Mouse (Mus musculus): ENCODE data around the gene Parp14.

Parp14 gene

GRCm38 (mm10) chr16:35871048-35871851 lies at the start of gene Parp14:
Gene Parp14 (minus strand): TSS chr16:35871544.
- TF ChIP-seq GATA4 (IDR thresholded peaks at IDR 0.05; ENCODE audit: insufficient replicate concordance, low read length), result no peak

GRCm38 (mm10) chr16:35918721-35919543 lies 47.6 kb upstream of the Parp14 start:
- no peak for TF ChIP-seq GATA4 (IDR thresholded peaks at IDR 0.05; ENCODE audit: insufficient replicate concordance, low read length)

DNA sequence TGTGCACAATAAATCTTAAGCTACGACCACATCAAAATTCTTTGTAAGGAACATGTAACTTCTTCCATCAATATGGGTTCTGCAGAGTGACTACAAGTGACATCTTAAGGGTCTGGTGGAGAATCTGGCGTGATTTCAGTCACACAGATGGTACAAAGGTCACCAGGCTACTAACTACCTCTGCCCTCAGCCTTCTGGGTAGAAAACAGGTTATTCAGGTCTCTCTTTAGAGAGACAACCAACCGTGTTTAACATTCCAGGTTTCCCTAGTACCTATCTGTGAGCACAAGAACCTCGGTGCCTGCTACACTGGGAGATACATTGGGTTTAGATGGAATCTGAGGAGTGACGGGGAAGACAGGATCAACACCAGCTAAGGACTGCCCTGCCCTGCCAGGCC lies 43.0 kb upstream of the Parp14 start:
- TF ChIP-seq GATA4 (IDR thresholded peaks at IDR 0.05; ENCODE audit: insufficient replicate concordance, low read length), result no peak

GRCm38 (mm10) chr16:35913526-35913925 lies 42.2 kb upstream of the Parp14 start:
- no peak for TF ChIP-seq GATA4 (IDR thresholded peaks at IDR 0.05; ENCODE audit: insufficient replicate concordance, low read length)

GRCm38 (mm10) chr16:35911449-35911848 lies 40.1 kb upstream of the Parp14 start:
- no peak for TF ChIP-seq GATA4 (IDR thresholded peaks at IDR 0.05; ENCODE audit: insufficient replicate concordance, low read length)

DNA sequence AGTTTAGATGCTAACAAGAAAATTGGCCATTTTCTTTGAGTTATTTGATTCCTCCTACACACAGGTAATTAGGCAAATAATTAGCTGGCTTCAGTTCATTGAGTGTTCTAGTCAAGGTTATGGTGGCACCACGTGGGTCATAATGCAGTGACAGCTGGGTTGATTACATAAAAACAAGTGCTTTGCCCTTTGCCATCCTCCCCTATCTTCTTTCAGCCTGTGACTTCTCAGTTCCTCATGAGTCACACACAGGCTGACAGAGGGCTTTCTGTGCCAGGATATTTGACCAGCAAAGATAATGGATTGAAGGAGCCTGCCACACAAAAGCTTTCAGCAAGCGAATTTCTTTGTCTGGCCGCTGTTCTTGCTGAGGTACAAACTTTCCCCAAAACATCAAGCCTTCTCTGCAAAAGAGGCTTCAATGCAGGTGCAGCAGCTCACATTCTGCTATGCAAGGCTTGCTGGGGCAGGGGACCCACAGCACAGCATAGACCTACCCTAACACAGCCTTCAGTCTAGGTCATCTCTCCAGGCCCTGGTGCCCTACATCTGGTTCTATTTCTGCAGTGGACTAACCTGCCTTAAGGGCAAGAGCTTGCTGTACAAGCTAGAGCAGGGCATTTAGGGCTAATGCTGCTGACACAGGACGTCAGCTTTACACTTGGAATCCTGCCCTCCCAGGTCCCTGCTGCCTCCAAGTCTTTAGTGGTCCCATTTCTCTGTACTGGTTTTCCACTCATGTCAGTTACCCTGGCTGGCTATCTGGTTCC lies 36.3 kb upstream of the Parp14 start:
- no peak; the same call in 1 of the 2 replicates for TF ChIP-seq GATA4 (IDR thresholded peaks at IDR 0.05; ENCODE audit: insufficient replicate concordance, low read length)

DNA sequence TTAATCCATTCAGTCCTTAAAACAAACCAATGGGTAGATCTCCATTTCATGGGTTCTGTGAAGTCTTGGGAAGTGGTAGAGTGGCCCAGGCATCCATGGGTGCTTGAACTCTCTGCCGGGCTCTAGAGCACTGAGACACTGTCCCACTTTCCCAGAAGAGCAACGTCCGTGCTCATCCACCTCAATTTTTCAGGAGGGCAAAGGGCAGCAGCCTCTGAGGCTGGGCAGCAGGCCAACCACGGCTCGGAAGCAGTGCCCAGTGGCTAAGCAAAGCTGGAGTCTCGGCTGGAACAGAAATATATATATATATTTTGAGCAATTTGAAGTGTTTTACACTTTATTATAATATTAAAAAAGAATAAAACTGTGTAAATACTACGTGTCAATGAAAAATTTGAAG lies 35.5 kb upstream of the Parp14 start:
- no peak for TF ChIP-seq GATA4 (IDR thresholded peaks at IDR 0.05; ENCODE audit: insufficient replicate concordance, low read length)

DNA sequence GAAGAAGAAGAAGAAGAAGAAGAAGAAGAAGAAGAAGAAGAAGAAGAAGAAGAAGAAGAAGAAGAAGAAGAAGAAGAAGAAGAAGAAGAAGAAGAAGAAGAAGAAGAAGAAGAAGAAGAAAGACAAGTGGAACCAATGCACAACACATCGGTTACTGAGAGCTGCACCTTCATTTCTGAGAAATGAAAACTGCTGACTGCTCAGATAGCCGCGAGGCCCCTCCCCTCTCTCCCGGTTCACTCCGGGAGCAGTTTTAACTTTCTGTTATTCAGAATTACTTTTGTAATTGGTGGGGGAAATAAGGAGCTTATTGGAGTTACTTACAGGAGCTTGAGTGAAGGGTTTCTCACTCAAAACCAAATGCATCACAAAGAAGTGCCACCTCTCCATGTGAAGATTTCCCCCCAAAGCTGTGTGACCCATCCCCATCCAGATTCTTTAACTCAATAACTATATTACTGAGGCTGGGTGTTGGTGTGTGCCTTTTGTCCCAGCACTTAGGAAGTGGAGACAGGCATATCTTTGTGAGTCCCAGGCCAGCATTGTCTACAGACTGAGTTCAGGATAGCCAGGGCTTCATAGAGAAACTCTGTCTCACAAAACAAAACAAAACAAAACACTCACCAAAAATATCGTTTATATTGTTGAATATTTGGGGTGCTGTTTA lies 34.6 kb upstream of the Parp14 start:
- no peak for TF ChIP-seq GATA4 (IDR thresholded peaks at IDR 0.05; ENCODE audit: insufficient replicate concordance, low read length)

- no peak for TF ChIP-seq GATA4 (IDR thresholded peaks at IDR 0.05; ENCODE audit: insufficient replicate concordance, low read length)
These were observed 34.0 kb upstream of the Parp14 start for GRCm38 (mm10) chr16:35905355-35905754.

- TF ChIP-seq GATA4 (IDR thresholded peaks at IDR 0.05; ENCODE audit: insufficient replicate concordance, low read length), result no peak
These were observed 32.9 kb upstream of the Parp14 start for GRCm38 (mm10) chr16:35904121-35904736.

DNA sequence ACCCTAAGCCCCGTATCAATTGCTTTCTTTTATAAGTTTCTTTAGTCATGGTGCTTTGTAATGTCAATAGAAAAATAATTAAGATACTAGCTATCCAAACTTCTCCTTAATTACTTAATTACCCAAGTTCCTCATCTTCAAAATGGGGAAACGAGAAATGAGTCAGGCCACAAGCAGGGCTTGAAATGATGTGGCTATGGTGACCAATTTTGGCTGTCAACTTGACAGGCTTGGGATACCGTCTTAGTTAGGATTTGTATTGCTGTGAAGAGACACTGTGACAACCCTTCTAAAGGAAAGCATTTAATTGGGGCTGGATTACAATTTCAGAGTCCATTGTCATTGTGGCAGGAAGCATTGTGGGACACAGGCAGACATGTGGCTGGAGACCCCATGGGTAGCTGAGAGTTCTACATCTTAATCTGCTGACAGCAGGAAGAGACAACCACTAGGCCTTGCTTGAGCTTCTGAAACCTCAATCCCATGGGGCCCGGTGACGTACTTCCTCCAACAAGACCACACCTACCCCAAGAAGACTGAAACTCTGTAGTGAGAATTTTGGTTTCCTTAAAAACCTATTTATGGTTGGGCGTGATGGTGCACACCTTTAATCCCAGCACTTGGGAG lies 31.8 kb upstream of the Parp14 start:
- TF ChIP-seq GATA4 (IDR thresholded peaks at IDR 0.05; ENCODE audit: insufficient replicate concordance, low read length), result no peak

DNA sequence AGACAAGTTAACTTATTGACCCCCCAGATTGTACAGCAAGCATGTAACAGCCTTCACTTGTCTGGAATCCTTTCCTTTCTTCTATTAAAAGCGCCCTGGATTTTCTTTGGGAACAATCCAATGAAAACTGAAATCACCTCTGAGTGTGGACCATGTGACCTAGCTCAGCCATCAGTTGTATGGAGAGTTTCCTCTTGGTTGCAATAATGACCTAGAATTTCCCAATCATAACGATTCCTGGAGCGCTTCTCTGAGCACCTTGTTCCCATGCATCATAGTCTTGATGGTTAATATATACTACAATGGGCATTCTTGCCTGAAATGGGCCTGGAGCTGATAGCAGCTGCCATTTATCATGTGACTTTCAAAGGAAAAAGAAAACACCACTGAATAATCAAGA lies 29.2 kb upstream of the Parp14 start:
- no peak for TF ChIP-seq GATA4 (IDR thresholded peaks at IDR 0.05; ENCODE audit: insufficient replicate concordance, low read length)

- no peak for TF ChIP-seq GATA4 (IDR thresholded peaks at IDR 0.05; ENCODE audit: insufficient replicate concordance, low read length)
These were observed 23.7 kb upstream of the Parp14 start for GRCm38 (mm10) chr16:35894997-35895396.

DNA sequence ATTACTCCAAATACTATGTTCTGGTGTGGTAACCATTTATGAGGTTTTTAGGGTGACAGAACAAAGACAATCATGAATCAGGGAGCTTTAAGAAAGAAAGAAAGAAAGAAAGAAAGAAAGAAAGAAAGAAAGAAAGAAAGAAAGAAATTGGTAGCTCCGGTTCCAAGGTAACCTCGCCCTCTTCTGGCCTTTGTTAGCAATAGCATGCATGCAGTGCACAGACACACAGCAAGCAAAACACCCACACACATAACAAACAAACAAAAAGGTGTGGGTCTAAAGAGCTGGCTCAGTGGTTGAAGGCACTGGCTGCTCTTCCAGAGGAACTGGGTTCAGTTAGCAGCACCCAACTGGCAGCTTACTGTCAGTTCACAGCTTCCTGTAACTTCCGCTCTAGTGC lies 19.3 kb upstream of the Parp14 start:
- TF ChIP-seq GATA4 (IDR thresholded peaks at IDR 0.05; ENCODE audit: insufficient replicate concordance, low read length), result no peak

Measured in liver, adult (tissue).